Mouse (Mus musculus) megakaryocyte, embryonic 14.5 days (primary cell): Measurements from ENCODE around the gene Rbms1.

ENCODE experiments used
- FLI1 ChIP-seq: IDR thresholded peaks from 2 replicates; pipeline ENCODE4 v1.6.1; 2012; ENCODE audit warnings: low read length, inconsistent platforms, mixed read lengths
- GATA1 ChIP-seq: IDR thresholded peaks from 3 replicates; pipeline ENCODE4 v1.6.1; 2012; ENCODE audit warnings: mixed read lengths, low read length, inconsistent platforms, borderline replicate concordance

DNA sequence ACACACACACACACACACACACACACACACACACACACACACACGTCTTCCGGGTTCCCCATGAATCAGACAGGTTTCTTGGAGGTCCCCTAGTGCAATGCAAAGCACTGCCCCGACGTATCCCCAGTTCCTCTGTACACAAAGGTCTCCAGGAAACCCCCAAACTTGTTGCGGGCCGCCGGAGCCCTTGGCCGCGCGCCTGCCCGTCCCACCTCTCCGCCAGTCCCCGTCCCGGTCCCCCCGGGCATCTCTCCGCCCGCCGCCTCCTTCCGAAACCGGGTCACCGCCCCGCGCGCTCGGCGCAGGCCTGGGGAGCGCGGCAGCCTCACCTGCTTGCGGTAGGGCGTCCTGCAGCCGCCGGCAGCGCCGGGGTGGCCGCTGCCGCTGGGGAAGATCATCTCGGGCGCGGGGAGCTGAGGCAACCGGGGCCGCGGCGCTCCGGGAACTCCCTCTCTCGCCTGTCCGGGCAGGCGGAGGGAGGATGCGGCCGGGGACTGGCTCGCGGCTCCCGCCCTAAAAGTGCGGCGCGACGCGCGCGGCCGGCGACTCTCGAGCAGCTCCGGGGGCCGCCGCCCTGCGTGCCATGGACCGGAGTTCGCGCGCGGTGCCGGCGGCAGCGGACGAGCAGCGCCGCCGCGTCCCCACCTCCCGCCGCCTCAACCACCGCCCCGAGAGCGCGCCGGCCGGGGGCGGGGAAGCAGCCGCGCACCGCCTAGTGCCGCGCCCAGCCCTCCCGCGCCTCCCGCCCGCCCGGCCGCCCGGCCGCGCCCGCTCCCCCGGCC is 82.0 kb downstream of the Rbms1 start:
- TF ChIP-seq FLI1 (no peak), GATA1 (no peak)
